Mouse (Mus musculus): ENCODE data around the gene Nudt1. TPM values are rescaled to one million over a fixed set of nuclear protein-coding genes. Genes with fewer than 3 reads are reported as not detected.

Nudt1 gene
- polyA plus RNA-seq, 1 experiment from 2014 or later = 27.4 TPM

GRCm38 (mm10) chr5:140332519-140332918 lies 11.1 kb downstream of the Nudt1 start:
- 53% methylated on average over 4 of the region's 4 CpGs for WGBS
- H3K4me3 ChIP-seq (ENCODE audit: low read length) = no peak overlapping the region
- no peak for ATAC-seq (replicated peaks; ENCODE audit: extremely low read depth, insufficient read depth, low FRiP score)
- H3K9ac ChIP-seq (ENCODE audit: low read length) = no peak overlapping the region
- H3K4me1 ChIP-seq (ENCODE audit: control insufficient read depth, insufficient read depth, low read length) = peaks cover 8% of the 10 kb centered on the region
- no peaks in the 10 kb centered on the region for H3K27me3 ChIP-seq (ENCODE audit: control insufficient read depth, insufficient read depth, low read length)
- H3K27ac ChIP-seq (ENCODE audit: low read length) = no peak overlapping the region
- H3K9me3 ChIP-seq (replicated peaks; ENCODE audit: control insufficient read depth, low read length) = no peaks in the 10 kb centered on the region
- peaks cover 10% of the 10 kb centered on the region for H3K36me3 ChIP-seq (ENCODE audit: control insufficient read depth, insufficient read depth)
- no peak overlapping the region; the same call in 1 of the 2 replicates for H3K4me2 ChIP-seq (ENCODE audit: low read depth, low read length)

DNA sequence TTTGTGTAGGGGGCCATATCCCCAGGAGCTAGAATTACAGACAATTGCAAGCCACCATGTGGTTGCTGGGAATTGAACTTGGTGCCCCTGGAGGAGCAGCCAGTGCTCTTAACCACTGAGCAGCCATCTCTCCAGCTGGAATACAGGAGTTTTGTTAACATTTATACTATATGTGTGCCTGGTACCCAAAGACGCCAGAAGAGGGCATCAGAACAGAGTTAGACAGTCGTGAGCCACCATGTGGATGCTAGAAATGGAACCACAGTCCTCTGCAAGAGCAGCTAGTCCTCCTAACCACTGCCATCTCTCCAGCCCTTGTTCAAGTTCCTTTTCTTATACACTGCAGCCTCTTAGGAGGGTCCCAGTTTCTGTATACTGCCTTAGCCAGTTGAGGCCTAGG lies 12.2 kb downstream of the Nudt1 start:
- no peaks in the 10 kb centered on the region for H3K9me3 ChIP-seq (replicated peaks; ENCODE audit: control insufficient read depth, low read length)
- peaks cover 8% of the 10 kb centered on the region for H3K4me1 ChIP-seq (ENCODE audit: control insufficient read depth, insufficient read depth, low read length)
- no peaks in the 10 kb centered on the region for H3K27me3 ChIP-seq (ENCODE audit: control insufficient read depth, insufficient read depth, low read length)
- H3K4me2 ChIP-seq (ENCODE audit: low read depth, low read length) = no peak overlapping the region
- H3K9ac ChIP-seq (ENCODE audit: low read length) = no peak overlapping the region
- no peak overlapping the region for H3K4me3 ChIP-seq (ENCODE audit: low read length)
- H3K36me3 ChIP-seq (ENCODE audit: control insufficient read depth, insufficient read depth) = peaks cover 3% of the 10 kb centered on the region
- ATAC-seq (replicated peaks; ENCODE audit: extremely low read depth, insufficient read depth, low FRiP score) = no peak
- 24% methylated on average over 2 of the region's 2 CpGs for whole genome bisulfite sequencing
- H3K27ac ChIP-seq (ENCODE audit: low read length) = no peak overlapping the region

DNA sequence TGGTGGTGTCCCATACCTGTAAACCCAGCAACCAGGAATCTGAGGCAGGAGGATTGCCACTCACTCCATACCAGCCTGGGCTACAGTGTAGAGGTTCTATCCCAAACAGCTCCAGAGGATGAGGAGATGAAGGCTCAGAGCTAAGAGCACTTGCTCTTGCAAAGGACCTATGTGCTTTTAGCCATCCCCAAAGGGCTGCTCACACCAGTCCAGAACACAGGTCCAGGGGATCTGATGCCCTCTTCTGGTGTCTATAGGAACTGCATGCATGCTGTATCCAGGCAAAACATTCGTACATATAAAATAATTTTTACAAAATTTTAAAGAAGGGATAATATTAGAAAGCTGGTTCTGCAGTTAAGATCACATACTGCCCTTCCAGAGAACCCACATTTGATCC lies 15.2 kb downstream of the Nudt1 start:
- Histone ChIP-seq H3K4me2 (ENCODE audit: low read depth, low read length) (no peak overlapping the region), H3K9ac (ENCODE audit: low read length) (no peak overlapping the region), H3K9me3 (replicated peaks; ENCODE audit: control insufficient read depth, low read length) (no peaks in the 10 kb centered on the region), H3K4me1 (ENCODE audit: control insufficient read depth, insufficient read depth, low read length) (no peaks in the 10 kb centered on the region), H3K27ac (ENCODE audit: low read length) (no peak overlapping the region), H3K4me3 (ENCODE audit: low read length) (no peak overlapping the region), H3K36me3 (ENCODE audit: control insufficient read depth, insufficient read depth) (peaks cover 14% of the 10 kb centered on the region), H3K27me3 (ENCODE audit: control insufficient read depth, insufficient read depth, low read length) (no peaks in the 10 kb centered on the region)
- ATAC-seq (replicated peaks; ENCODE audit: extremely low read depth, insufficient read depth, low FRiP score) = no peak
- 79% methylated on average over 1 of the region's 1 CpGs for WGBS

DNA sequence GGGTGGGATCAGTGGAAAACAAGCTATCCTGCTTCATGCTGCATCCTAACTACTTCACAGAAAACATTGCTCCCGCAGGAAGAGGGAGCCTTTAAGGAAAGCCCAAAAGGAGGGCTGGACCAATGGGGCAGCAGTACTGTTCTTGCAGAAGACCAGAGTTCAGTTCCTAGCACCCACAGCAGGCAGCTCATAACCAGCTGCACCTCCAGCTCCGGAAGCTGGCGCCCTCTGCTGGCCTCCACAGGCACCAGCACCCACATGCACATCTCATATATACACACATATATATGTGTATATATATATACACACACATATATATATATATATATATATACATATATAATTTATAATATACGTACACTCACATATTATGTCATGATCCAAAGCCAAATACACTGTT lies 17.3 kb downstream of the Nudt1 start:
- no peak overlapping the region for H3K4me2 ChIP-seq (ENCODE audit: low read depth, low read length)
- no peak for ATAC-seq (replicated peaks; ENCODE audit: extremely low read depth, insufficient read depth, low FRiP score)
- H3K36me3 ChIP-seq (ENCODE audit: control insufficient read depth, insufficient read depth) = peaks cover 14% of the 10 kb centered on the region
- H3K27me3 ChIP-seq (ENCODE audit: control insufficient read depth, insufficient read depth, low read length) = no peaks in the 10 kb centered on the region
- H3K4me3 ChIP-seq (ENCODE audit: low read length) = no peak overlapping the region
- no peak overlapping the region for H3K27ac ChIP-seq (ENCODE audit: low read length)
- H3K9me3 ChIP-seq (replicated peaks; ENCODE audit: control insufficient read depth, low read length) = no peaks in the 10 kb centered on the region
- no peak overlapping the region for H3K9ac ChIP-seq (ENCODE audit: low read length)
- H3K4me1 ChIP-seq (ENCODE audit: control insufficient read depth, insufficient read depth, low read length) = no peaks in the 10 kb centered on the region
- WGBS = 92% methylated on average over 4 of the region's 4 CpGs

GRCm38 (mm10) chr5:140339836-140340235 lies 18.4 kb downstream of the Nudt1 start:
- Histone ChIP-seq H3K4me2 (ENCODE audit: low read depth, low read length) (no peak overlapping the region), H3K9me3 (replicated peaks; ENCODE audit: control insufficient read depth, low read length) (no peaks in the 10 kb centered on the region), H3K4me3 (ENCODE audit: low read length) (no peak overlapping the region), H3K36me3 (ENCODE audit: control insufficient read depth, insufficient read depth) (peaks cover 19% of the 10 kb centered on the region), H3K4me1 (ENCODE audit: control insufficient read depth, insufficient read depth, low read length) (no peaks in the 10 kb centered on the region), H3K27ac (ENCODE audit: low read length) (no peak overlapping the region), H3K9ac (ENCODE audit: low read length) (no peak overlapping the region), H3K27me3 (ENCODE audit: control insufficient read depth, insufficient read depth, low read length) (no peaks in the 10 kb centered on the region)
- 79% methylated on average over 3 of the region's 3 CpGs for WGBS
- no peak for ATAC-seq (replicated peaks; ENCODE audit: extremely low read depth, insufficient read depth, low FRiP score)

GRCm38 (mm10) chr5:140342880-140343279 lies 21.4 kb downstream of the Nudt1 start:
- WGBS = 79% methylated on average over 4 of the region's 4 CpGs
- Histone ChIP-seq H3K9ac (ENCODE audit: low read length) (no peak overlapping the region), H3K36me3 (ENCODE audit: control insufficient read depth, insufficient read depth) (peaks cover 19% of the 10 kb centered on the region), H3K4me2 (ENCODE audit: low read depth, low read length) (no peak overlapping the region), H3K27ac (ENCODE audit: low read length) (no peak overlapping the region), H3K4me1 (ENCODE audit: control insufficient read depth, insufficient read depth, low read length) (no peaks in the 10 kb centered on the region), H3K9me3 (replicated peaks; ENCODE audit: control insufficient read depth, low read length) (no peaks in the 10 kb centered on the region), H3K27me3 (ENCODE audit: control insufficient read depth, insufficient read depth, low read length) (no peaks in the 10 kb centered on the region), H3K4me3 (ENCODE audit: low read length) (no peak overlapping the region)
- ATAC-seq (replicated peaks; ENCODE audit: extremely low read depth, insufficient read depth, low FRiP score) = no peak

- Histone ChIP-seq H3K9me3 (replicated peaks; ENCODE audit: control insufficient read depth, low read length) (no peaks in the 10 kb centered on the region), H3K9ac (ENCODE audit: low read length) (no peak overlapping the region), H3K4me2 (ENCODE audit: low read depth, low read length) (no peak overlapping the region), H3K27ac (ENCODE audit: low read length) (no peak overlapping the region), H3K27me3 (ENCODE audit: control insufficient read depth, insufficient read depth, low read length) (no peaks in the 10 kb centered on the region), H3K36me3 (ENCODE audit: control insufficient read depth, insufficient read depth) (peaks cover 9% of the 10 kb centered on the region), H3K4me1 (ENCODE audit: control insufficient read depth, insufficient read depth, low read length) (no peaks in the 10 kb centered on the region), H3K4me3 (ENCODE audit: low read length) (no peak overlapping the region)
- WGBS = 82% methylated on average over 4 of the region's 4 CpGs
- ATAC-seq (replicated peaks; ENCODE audit: extremely low read depth, insufficient read depth, low FRiP score) = no peak
These were observed 23.8 kb downstream of the Nudt1 start for GRCm38 (mm10) chr5:140345244-140345643.

GRCm38 (mm10) chr5:140346050-140346449 lies 24.6 kb downstream of the Nudt1 start:
- H3K4me1 ChIP-seq (ENCODE audit: control insufficient read depth, insufficient read depth, low read length) = no peaks in the 10 kb centered on the region
- H3K27me3 ChIP-seq (ENCODE audit: control insufficient read depth, insufficient read depth, low read length) = no peaks in the 10 kb centered on the region
- no peaks in the 10 kb centered on the region for H3K9me3 ChIP-seq (replicated peaks; ENCODE audit: control insufficient read depth, low read length)
- no peak overlapping the region for H3K4me3 ChIP-seq (ENCODE audit: low read length)
- H3K36me3 ChIP-seq (ENCODE audit: control insufficient read depth, insufficient read depth) = peaks cover 13% of the 10 kb centered on the region
- no peak overlapping the region for H3K27ac ChIP-seq (ENCODE audit: low read length)
- no peak overlapping the region for H3K9ac ChIP-seq (ENCODE audit: low read length)
- ATAC-seq (replicated peaks; ENCODE audit: extremely low read depth, insufficient read depth, low FRiP score) = no peak
- H3K4me2 ChIP-seq (ENCODE audit: low read depth, low read length) = no peak overlapping the region
- WGBS = 70% methylated on average over 1 of the region's 1 CpGs

DNA sequence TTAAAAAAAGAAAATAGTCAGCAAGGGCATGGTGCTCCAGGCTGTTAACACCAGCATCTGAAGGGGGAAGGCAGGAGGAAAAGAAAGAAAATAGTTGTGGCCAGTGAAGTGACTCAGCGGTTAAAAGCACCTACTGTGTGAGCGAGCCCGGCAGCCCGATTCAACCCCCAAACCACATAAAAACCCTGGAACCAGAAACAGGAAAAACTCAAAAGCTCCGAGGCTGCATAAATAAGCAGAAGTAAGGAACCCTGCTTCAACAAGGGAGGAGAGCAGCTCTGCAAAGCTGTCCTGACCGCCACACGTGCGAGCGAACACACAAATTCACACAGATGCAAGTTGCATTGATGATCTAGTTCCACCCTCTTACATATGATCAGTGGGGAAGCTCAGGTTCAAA lies 28.4 kb downstream of the Nudt1 start:
- peaks cover 29% of the 10 kb centered on the region for H3K36me3 ChIP-seq (ENCODE audit: control insufficient read depth, insufficient read depth)

More for the DNA sequence above, 28.4 kb downstream of the Nudt1 start:
- H3K9ac ChIP-seq (ENCODE audit: low read length) = no peak overlapping the region
- no peaks in the 10 kb centered on the region for H3K4me1 ChIP-seq (ENCODE audit: control insufficient read depth, insufficient read depth, low read length)
- H3K4me3 ChIP-seq (ENCODE audit: low read length) = no peak overlapping the region
- H3K9me3 ChIP-seq (replicated peaks; ENCODE audit: control insufficient read depth, low read length) = no peaks in the 10 kb centered on the region
- WGBS = 83% methylated on average over 9 of the region's 9 CpGs
- ATAC-seq (replicated peaks; ENCODE audit: extremely low read depth, insufficient read depth, low FRiP score) = no peak
- no peak overlapping the region for H3K4me2 ChIP-seq (ENCODE audit: low read depth, low read length)
- no peaks in the 10 kb centered on the region for H3K27me3 ChIP-seq (ENCODE audit: control insufficient read depth, insufficient read depth, low read length)
- no peak overlapping the region for H3K27ac ChIP-seq (ENCODE audit: low read length)

All from heart, embryonic 16.5 days (tissue).